Mouse (Mus musculus) brain, embryonic 14.5 days (tissue): ENCODE measurements around the gene Ndufaf2.

Experiments
- CTCF ChIP-seq: fragments of 200-500 bp; IDR thresholded peaks from 2 replicates; pipeline ENCODE4 v1.5.1; 2012; ENCODE audit warnings: inconsistent platforms, mild to moderate bottlenecking, moderate library complexity, borderline replicate concordance; ENCODE audit not compliant: insufficient read depth, insufficient read length; ENCODE audit errors: extremely low read depth
- POLR2A ChIP-seq: fragments of 200-500 bp; IDR thresholded peaks from 2 replicates; pipeline ENCODE4 v1.6.1; 2012; ENCODE audit warnings: mild to moderate bottlenecking, inconsistent platforms, borderline replicate concordance; ENCODE audit not compliant: poor library complexity, insufficient read depth, insufficient read length, severe bottlenecking; ENCODE audit errors: extremely low read depth

- no peak for TF ChIP-seq CTCF
- no peak for TF ChIP-seq POLR2A
Observed at GRCm38 (mm10) chr13:108095617-108096016, 62.8 kb downstream of the Ndufaf2 start.
